Mouse (Mus musculus) adrenal gland, adult (tissue): Measurements from ENCODE around the gene Bcl3.
"Not testable (repeated sequence)": the region's sequence is repeated elsewhere in the genome, so short reads cannot be mapped to it uniquely, and the experiment has no call there.

Source experiments
- DNase-seq, 2 experiments: peaks; one replicate each; pipeline ENCODE4 v3.0.0; 2022 to 2023; ENCODE audit warnings: low spot score in 1 of 2; ENCODE audit not compliant: inconsistent age in 2 of 2

Gene Bcl3

DNA sequence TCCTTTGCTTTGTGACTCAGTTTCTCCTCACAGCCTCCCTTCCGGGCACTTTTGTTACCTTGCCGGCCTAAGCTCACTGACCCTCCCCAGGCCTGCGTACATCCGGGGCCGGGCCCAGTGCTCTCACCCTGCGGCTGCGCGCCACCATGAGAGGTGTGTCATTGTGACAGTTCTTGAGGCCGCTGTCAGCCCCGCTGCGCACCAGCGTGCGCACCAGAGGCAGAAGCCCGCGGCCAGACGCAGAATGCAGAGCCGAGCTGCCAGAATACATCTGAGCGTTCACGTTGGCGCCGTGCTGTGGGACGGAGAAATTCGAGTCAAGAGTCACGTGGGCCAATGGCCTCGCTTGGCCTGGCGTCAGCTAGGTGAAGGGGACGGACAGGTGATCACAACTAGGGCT lies 13.2 kb downstream of the Bcl3 start:
- DNase-seq: peak; percentile 57 to 79

DNA sequence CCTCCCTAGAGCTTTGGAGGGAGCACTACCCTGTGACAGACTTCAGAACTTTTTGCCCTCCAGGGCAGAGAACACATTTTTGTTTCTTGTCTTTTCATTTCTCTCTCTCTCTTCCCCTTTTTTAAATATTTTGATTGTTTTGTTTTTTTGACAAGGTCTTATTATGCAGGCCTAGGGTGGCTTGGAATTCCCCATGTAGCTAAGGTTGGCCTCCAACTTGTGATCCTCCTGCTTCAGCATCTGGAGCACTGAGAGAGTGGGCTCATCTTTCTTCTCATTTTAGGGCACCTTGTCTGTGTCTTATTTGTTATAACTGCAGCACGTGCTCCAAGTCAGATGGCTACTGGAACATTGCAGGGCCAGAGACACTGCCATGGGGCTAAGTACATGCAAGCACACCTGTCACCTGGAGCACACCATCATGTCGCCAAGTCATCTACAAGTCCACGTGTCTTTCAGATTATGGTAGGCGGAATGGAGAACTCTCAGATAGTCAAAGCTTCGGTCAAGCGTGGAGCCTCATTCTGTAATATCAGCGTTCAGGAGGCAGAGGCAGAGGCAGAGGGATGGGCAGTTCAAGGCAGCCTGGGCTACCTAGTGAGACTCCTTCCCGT lies 16.1 kb downstream of the Bcl3 start:
- DNase-seq: no peak

DNA sequence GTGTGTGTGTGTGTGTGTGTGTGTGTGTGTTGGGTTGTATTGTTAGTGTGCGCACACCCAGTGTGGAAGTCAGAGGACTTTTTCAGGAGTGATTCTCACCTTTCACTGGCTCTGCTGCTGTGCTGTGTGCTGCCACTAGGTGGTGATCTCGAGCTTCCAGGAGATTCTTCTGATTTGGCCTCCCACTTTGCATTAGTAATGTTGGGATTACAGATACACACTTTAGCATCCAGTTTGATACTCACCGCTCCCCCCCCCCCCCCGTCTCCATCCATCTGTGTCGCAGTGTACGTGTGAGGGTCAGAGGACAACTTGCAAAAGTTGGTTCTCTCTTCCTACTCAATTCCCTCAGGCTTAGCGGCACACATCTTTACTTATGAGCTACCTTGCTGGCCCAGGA lies 19.6 kb downstream of the Bcl3 start:
- peak; percentile 69 to 93 for DNase-seq

DNA sequence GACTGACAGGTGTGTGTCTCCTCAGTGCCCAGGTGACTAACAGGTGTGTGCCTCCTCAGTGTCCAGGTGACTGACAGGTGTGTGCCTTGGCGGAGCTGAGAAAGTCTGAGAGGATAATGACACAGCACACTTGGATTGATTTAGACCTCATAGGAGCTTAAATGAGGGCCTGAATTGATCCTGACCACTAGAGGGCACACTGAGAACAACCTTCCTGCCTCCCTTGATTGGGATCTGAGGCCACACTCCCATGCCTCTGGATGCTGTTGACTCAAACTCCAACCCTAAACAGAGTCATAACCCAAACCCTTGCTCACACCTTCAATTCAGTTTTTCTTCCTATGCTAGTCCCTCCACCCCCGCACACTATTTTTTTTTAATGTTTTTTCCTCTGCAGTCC lies 21.8 kb downstream of the Bcl3 start:
- DNase-seq: peak; percentile 63 to 89

DNA sequence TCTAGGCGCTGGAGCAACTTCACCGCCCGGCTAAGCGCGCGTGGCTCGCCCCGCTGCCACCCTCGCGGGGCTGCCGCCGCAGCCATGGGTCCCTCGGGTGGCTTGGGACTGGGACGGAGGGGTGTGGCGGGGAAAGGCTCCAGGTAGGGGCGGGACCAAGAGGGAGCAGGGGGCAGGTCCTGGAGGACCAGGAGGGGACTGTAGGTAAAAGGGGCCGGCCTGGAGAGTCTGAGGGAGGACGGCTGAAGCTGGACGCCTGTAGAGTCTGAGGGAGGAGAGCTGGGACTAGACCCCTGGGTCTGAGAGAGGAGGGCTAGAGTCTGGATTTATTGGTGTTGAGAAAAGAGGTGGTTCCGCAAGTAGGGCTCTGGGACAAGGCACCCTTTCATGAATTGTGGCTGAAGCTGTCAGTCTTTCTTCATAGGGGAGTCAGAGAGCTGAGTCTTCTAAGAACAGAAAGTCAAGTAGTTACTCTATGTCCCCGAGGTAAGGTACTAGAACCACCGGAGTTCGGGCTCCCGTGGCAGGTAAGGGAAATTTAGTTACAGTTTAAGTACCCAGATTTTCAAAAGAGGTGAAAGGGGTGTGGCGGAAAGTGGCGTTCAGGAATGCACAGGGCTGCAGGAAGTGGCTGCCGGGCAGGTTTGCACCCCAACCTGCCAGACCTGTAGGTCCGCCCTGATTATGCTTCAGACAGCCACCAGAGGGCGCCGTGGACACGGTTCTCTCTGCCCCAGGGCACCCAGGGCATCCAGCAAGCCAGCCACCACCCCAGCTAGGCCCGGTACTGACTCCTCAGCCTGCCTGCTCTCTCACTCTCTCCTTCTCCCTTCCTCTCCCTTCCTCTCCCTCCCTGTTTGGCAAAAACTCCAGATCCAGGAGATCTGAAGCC lies 25.6 kb downstream of the Bcl3 start, which contains the start of gene Cblc:
TSS of gene Cblc (minus strand) at position 113 of the 892 bp plus-strand sequence.
- DNase-seq: peak; percentile 84 to 93

DNA sequence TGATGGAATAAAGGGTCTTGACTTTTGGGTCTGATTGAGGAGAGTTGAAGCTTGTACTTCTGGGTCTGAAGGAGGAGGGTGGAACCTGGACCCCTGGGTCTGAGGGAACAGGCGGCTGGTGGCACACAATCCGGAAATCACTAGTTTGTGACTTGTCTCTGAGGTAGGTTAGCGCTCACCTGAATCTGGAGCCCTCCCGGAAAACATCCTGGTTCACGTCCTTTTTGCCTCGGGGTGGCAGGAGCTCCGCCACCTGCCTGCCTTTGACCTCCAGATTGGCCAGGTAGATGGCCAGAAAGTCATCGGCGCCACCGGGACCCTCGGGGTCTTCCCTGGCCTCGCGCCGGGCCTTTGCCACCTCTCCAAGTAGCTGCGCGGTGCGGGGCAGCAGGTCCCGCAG lies 26.3 kb downstream of the Bcl3 start:
- DNase-seq: no peak

DNA sequence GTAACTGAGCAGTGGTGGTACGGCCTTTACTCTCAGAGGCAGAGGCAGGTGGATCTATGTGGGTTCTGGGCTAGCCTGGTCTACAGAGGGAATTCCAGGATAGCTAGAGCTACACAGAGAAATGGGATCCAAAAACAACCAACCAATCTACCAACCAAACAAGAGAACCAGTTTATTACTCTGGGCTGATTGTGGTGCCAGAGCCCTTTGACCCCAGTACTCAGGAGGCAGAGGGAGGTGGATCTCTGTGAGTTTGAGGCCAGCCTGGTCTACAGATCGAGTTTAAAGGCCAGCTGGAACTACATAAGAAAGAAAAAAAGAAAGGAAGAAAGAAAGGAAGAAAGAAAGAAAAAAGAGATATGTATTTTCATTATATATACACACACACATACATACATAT lies 27.3 kb downstream of the Bcl3 start:
- no peak for DNase-seq

DNA sequence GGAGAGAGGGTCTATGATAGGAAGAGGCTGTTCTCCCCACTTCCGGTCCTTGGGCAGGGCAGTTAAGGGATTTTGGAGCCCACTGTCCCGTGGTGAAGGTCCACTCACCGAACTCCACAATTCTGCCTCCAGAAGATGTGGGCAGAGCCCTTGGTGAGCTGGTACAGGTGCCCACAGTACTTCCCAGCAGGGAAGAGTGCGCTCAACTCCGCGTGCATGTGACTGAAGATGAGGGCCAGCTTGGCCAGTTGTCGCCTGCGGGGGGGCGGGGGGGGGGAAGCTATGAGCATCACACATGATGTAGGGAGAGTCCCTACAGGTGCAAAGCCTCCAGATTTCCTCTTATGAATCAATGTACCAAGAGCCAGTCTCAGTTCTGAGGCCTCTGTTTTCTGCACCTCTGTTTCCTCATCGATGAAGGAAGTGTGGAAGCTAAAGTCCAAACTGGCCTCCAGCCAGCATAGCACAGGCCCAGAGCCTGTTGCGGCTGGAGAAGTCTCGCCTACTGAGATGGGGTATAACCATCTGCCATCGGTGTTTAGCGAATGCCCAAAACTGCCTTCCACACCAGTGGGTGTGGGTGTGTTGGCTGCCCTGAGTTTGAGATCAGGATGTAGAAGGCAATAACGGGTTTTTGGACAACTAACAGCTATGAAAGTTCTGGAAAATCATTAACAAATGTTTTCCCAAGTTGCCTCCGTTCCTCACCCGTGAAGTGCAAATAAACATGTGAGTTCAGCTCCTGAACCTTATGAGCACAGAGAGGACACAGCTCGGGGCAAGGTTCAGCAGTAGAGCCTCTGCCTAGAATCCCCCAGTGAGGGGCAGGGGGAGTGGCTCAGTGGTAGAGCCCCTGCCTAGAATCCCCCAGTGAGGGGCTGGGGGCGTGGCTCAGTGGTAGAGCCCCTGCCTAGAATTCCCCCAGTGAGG lies 29.6 kb downstream of the Bcl3 start:
- DNase-seq: no peak

DNA sequence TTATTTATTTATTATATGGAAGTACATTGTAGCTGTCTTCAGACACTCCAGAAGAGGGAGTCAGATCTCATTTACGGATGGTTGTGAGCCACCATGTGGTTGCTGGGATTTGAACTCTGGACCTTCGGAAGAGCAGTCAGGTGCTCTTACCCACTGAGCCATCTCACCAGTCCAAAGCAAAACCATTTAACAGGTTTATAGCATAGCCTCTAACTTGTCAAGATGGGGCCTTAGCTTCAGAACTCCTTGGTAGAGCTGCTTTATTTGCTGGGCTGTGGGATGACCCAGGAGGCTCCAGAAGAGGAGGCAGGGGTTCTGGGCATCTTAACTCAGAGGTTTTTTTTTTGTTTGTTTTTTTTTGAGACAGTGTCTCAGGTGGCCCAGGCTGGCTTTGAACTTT lies 31.1 kb downstream of the Bcl3 start:
- not testable (repeated sequence) for DNase-seq

DNA sequence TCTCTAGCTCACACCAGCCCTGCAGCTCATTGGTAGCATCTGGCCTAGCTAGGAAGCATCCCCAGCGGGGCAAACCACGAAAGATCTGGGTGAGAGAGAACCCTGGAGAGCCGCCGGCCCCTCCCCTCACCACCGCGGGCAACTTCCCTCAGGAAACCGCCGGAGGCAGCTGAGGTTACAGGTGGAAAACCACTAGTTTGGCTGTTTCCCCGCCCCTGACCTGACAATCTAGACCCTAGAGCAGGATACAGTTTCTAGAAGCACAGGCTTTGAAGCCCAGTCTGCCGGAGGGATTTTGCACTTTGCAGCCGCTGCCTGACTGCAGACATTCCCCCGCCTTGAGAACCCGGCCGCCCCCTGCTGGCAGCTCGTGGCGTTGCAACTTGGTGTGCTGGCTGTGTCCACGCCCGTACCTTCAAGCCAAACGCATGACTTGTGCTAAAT lies 32.6 kb downstream of the Bcl3 start:
- peak; percentile 91 to 97 for DNase-seq

DNA sequence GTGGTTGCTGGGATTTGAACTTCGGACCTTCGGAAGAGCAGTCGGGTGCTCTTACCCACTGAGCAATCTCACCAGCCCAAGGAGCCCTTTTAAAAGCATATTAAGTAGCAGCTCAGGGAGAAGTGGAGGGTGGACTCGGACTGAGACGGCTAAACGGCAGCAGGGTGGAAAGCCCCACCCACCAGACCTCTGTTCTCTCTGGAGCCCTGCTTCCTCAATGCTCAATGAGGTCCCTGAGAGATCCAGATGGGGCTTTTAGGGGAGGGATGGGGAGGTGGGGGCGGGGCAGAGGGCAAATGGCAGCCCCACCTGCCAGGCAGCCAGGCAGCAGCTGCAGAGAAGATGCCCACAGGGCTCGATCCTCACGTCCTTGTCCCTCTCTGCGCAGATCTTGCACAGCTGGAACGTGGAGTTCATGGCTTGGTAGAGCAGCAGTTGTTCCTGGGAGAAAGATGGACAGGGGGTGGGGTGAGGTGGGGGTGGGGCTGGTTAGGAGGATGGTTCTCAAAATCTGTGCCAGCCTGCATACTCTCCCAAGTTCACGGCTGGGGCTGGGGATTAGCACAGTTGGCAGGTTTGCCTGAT lies 36.6 kb downstream of the Bcl3 start:
- no peak for DNase-seq

DNA sequence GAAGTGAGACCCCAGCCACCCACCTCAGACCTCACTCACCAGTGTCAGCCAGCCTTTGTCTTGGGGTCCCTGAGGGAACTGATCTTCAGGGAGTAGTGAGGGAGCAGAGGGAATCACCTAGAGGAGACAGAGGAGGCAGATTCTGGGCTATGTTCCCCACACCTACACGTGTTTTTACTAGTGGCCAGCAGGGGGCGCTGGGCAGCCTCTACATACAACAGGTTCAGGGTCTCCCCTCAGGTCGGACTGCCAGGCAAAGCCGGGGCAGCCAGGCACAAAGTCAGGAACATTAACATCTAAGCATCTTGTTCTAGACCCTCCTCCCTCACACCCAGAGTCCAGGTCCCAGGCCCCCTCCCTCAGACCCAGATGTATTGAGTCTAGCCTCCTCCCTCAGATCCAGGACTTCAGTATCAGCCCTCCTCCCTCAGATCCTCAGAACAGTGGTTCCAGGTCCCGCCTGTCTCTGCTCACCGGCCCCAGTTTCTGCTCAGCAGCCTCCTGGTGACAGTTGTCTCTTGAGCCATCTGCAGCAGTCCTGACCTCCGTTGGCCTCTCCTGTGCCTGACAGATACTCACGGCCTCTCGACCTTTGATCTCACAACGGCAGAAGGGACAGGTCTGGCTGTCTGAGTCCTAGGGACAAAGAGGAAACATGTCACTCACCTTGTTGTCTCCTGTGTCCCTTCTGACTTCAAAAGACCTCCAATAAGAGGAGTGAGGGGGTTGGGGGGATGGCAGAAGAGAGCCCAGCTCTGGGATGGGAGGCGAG lies 37.6 kb downstream of the Bcl3 start:
- DNase-seq: no peak

DNA sequence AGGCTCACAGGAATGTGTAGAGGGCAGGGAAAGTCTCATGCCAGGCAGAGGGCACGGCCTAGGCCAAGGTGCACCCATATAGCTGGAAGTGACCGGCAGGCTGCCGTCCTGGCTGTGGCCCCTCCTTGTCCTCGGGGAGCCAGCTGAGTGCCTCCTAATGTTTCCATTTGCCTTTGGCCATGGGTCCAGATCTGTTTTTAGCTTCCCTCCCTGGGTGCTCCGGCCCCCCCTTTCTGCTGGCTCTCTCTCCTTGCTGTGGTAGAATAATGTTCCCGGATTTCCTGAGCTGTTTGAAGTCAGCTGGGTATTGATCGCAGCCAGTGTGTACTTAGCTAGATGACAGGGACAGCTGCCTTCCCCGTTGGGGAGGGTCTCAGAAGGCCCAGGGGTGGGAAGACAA lies 38.9 kb downstream of the Bcl3 start:
- DNase-seq: peak in 1 of 2 experiments; percentile 67

DNA sequence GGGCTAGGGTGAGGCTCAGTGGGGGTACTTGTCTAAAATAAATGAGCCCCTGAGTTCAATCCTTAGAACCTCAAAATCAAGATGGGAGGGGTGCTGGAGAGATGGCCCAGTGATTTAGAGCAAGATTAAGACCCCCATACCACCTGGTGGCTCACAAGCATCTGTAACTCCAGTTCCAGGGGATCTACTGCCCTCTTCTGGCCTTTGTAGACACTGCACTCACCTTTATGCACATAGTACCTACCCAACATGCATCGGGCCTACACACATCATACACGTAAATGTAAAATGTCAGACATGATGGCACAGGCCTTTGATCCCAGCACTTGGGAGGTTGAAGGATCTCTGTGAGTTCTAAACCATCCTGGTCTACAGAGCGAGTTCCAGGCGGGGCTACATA lies 39.9 kb downstream of the Bcl3 start:
- peak in 1 of 2 experiments; percentile 63 for DNase-seq

DNA sequence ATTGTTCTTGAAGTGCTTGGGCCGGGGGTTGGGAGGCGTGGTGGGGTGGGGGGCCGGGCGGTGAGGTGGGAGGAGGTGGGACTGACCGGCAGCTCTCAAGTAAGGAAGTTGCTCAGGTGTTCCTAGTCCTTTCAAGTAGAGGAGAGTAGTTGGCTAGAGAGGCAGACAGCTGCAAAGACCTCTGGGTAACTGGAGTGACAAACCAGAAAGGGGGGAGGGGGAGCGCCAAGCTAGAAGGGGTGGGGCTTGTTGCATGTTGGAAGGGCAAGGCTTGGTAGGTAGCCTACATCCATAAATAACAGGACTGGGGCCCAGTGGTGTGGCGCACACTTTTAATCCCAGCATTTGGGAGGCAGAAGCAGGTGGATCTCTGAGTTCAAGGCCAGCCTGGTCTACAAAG lies 40.8 kb downstream of the Bcl3 start:
- DNase-seq: no peak

DNA sequence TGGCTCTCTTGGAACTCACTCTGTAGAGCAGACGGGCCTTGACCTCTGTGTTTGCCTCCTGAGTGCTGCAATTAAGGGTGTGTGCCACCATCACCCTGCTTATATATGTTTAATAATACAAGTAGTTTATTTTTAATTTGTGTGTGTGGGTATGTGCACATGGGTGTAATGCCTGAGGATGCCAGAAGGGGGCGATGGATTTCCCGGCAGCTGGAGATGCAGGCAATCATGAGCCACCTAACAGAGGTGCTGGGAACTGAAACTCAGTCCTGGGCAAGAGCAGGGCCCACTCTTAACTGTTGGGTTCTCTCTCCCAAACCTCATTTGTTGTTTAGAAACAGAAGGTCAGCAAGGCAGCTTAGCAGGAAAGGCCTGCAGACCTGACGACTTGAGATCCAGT lies 42.7 kb downstream of the Bcl3 start:
- DNase-seq: no peak

DNA sequence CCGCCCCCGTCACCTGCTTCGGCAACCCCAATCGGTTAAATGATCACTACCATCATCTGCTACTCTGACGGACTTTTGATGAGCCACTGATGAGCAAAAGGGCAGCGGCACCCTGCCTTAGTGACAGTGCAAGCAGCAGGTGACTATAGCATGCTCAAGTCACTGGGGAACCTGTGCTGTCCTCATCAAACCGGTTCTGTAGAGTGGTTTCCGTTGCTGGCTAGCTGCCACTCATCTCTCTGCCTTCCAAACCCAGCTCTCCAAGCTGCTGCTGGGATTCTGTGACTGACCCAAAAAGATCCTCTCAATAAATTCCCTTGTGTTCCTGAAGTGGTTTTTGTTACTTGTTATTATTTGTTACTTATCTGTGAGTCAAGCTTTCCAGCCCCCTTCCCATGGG lies 43.9 kb downstream of the Bcl3 start:
- DNase-seq: no peak

DNA sequence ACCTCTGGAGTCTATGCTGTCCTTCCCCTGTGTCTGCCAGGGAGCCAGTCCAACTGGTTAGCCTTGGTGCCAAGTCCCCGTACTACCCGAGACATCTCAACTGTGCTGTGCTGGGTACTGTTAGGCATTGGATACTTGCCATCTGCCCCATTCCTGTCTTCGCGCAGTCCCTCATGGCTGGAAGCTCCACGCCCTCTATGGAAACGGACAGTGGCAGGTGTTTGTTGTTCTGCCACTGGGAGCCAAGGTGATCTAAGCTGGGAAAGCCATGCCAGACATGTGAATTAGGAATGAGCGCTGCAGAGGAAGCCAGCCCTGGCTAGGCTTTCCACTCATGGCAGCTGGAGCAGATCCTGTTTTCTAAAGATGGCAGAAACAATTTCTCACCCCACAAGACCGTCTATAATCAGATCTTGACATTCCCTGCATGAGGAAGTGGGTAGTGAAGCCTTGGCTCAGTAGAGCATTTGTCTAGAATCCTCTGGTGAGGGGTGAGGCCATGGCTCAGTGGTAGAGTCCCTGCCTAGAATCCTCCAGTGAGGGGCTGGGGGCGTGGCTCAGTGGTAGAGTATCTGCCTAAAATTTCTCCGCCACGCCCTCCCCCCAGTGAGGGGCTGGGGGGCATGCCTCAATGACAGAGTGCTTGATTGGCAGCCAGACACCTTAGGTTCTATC lies 45.4 kb downstream of the Bcl3 start:
- no peak for DNase-seq

DNA sequence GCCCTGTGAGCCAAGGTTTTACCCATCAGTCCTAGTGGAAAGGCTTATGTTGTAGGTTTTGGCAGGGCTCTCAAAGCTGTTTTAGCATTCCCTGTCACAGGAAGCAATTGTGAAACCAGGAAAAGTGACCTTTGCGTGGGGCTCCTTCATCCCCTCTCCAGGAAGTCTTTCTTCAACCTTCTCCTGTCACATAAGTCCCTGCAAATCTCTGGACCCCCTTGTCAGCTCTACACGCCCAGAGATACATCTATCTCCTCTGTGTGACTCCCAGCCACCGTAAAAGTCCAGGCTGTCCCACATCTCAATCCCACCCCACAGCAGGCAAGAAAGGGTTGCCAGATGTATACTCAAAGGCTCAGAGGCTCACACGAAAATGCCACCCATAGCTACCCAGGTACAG lies 50.9 kb downstream of the Bcl3 start:
- no peak for DNase-seq

DNA sequence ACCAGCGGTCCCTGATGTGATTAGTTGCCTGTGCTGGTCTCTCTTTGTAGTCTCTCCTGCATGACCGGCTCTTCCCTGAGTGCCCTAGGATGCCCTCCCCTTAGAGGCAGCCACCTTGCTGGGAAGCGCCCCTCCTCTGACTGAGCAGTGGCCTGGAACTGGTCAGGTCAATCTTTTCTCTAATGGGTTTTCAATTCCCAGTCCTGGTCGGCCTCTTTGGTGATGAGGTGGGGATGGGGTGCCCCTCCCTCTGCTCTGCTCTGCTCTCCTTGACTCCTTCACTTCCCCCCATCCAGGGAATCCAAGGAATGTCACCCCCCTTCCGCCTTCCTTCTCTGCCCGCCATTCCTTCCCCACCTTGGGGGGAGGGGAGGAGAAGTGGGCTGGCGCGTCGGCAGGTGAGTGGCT lies 51.6 kb downstream of the Bcl3 start, which contains the start of gene Bcam:
TSS of gene Bcam (minus strand) at position 33 of the 408 bp plus-strand sequence.
- DNase-seq: no peak
